Mouse (Mus musculus) kidney, embryonic 15.5 days (tissue): ENCODE data around the gene Pcolce. TPM values are rescaled to one million over a fixed set of nuclear protein-coding genes. Genes with fewer than 3 reads are reported as not detected.
"Not testable (repeated sequence)": the region's sequence is repeated elsewhere in the genome, so short reads cannot be mapped to it uniquely, and the experiment has no call there.

ENCODE experiments used
- ATAC-seq: fragments of 200-750 bp; cut with Nextera tagmentation; replicated peaks from 2 replicates; pipeline ENCODE4 v1.8.0; 2017; ENCODE audit warnings: moderate TSS enrichment; ENCODE audit not compliant: low FRiP score
- H3K27ac ChIP-seq: fragments of 300-500 bp; sonication (generic); 2 replicates; pipeline ENCODE4 v1.5.1; 2015; ENCODE audit warnings: mild to moderate bottlenecking, inconsistent platforms
- H3K27me3 ChIP-seq: fragments of 300-500 bp; sonication (generic); 2 replicates; pipeline ENCODE4 v1.6.1; 2015; ENCODE audit warnings: inconsistent platforms
- H3K36me3 ChIP-seq: fragments of 300-500 bp; sonication (generic); 2 replicates; pipeline ENCODE4 v1.6.1; 2015; ENCODE audit warnings: inconsistent platforms
- H3K4me1 ChIP-seq: fragments of 300-500 bp; sonication (generic); 2 replicates; pipeline ENCODE4 v1.6.1; 2015; ENCODE audit warnings: inconsistent platforms
- H3K4me2 ChIP-seq: fragments of 300-500 bp; sonication (generic); 2 replicates; pipeline ENCODE4 v1.6.1; 2015; ENCODE audit warnings: moderate library complexity, mild to moderate bottlenecking, inconsistent platforms
- H3K4me3 ChIP-seq: fragments of 300-500 bp; sonication (generic); replicated peaks from 2 replicates; pipeline ENCODE4 v1.5.1; 2015; ENCODE audit warnings: mild to moderate bottlenecking, inconsistent platforms
- H3K9ac ChIP-seq: fragments of 300-500 bp; sonication (generic); 2 replicates; pipeline ENCODE4 v1.6.1; 2015; ENCODE audit warnings: mild to moderate bottlenecking, inconsistent platforms
- H3K9me3 ChIP-seq: fragments of 300-500 bp; sonication (generic); replicated peaks from 2 replicates; pipeline ENCODE4 v1.6.1; 2016; ENCODE audit warnings: inconsistent platforms
- WGBS: fragments of 180-500 bp; shearing (Covaris S2); methylation state at CpG from one replicate; pipeline ENCODE4 v1.1.7; 2015; ENCODE audit warnings: mixed read lengths; 5-methylcytosine and 5-hydroxymethylcytosine counted together
- polyA plus RNA-seq: library from polyadenylated mRNA; unstranded; fragments of >200 nt; fragmentation: Nextera tagmentation; extraction: Ambion mirVana; gene quantifications from 2 replicates; pipeline ENCODE4 v1.2.1, GENCODE M21; 2015

Pcolce gene
- polyA plus RNA-seq, 1 experiment from 2014 or later: 139 TPM

- WGBS: 0% methylated on average over 46 of the region's 46 CpGs
- Histone ChIP-seq H3K9me3 (no peaks in the 10 kb centered on the region), H3K36me3 (peaks cover 13% of the 10 kb centered on the region), H3K27ac (peak within 1 kb of the TSS; percentile 99), H3K4me2 (peak within 1 kb of the TSS; percentile 79), H3K27me3 (no peaks in the 10 kb centered on the region), H3K4me3 (peak within 1 kb of the TSS; percentile 82), H3K9ac (peak within 1 kb of the TSS; percentile 80), H3K4me1 (peaks cover 60% of the 10 kb centered on the region)
- peak; percentile 96 for ATAC-seq
These were observed 15.1 kb upstream of the Pcolce start, which contains the start of the genes Fbxo24, Lrch4 and Gm20605 for GRCm38 (mm10) chr5:137628498-137629305. Gene Fbxo24 (minus strand): TSS chr5:137629002. Gene Lrch4 (plus strand): TSS chr5:137629121. Gene Gm20605 (plus strand): TSS chr5:137629175.

DNA sequence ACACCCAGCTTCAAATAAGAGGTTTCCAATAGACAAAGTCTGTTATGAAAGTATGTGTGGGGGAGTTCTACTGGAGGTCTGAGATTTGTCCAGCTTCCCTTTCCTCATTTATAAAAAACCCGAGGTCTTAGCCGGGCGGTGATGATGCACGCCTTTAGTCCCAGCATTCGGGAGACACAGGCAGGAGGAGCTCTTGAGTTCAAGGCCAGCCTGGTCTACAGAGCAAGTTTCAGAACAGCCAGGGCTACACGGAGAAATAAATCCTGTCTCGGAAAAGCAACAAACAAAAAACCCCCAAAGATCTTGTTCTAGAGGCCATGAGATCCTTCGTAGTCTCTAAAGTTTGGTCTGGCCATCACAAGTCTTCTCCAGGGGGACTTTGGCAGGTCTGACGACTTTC is 14.4 kb upstream of the Pcolce start:
- Histone ChIP-seq H3K36me3 (peaks cover 7% of the 10 kb centered on the region), H3K27me3 (no peaks in the 10 kb centered on the region), H3K9ac (peak overlapping the region; percentile 59), H3K4me1 (peaks cover 53% of the 10 kb centered on the region), H3K4me2 (peak overlapping the region; percentile 79), H3K9me3 (no peaks in the 10 kb centered on the region), H3K4me3 (peak overlapping the region; percentile 82), H3K27ac (peak overlapping the region; percentile 94)
- under 1% methylated on average over 9 of the region's 9 CpGs for WGBS
- ATAC-seq: no peak

GRCm38 (mm10) chr5:137623937-137624530 is 10.4 kb upstream of the Pcolce start:
- no peak overlapping the region for H3K27ac ChIP-seq
- H3K4me1 ChIP-seq: peaks cover 18% of the 10 kb centered on the region
- H3K9ac ChIP-seq: no peak overlapping the region
- no peak overlapping the region for H3K4me3 ChIP-seq
- no peaks in the 10 kb centered on the region for H3K27me3 ChIP-seq
- no peaks in the 10 kb centered on the region for H3K36me3 ChIP-seq
- H3K9me3 ChIP-seq: no peaks in the 10 kb centered on the region
- WGBS: 85% methylated on average over 11 of the region's 11 CpGs
- no peak for ATAC-seq
- H3K4me2 ChIP-seq: no peak overlapping the region

DNA sequence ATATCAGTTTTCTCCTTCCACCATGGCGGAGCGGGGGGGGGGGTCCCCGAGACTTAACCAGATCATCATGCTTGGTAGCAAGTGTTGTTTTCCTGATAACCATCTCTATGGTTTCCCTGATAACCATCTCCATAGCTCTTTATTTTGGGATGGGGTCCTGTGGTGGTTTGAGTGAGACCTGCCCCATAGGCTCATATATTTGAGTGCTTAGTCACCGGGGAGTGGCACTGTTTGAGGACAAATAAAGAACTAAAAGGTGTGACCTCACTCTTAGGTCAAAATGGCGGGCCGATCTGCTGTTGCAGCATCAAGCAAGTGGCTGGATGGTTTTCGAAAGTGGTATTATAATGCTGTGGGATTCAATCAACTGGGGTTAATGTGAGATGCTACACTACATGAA is 1.8 kb upstream of the Pcolce start:
- no peak overlapping the region for H3K27ac ChIP-seq
- peaks cover 36% of the 10 kb centered on the region for H3K4me1 ChIP-seq
- H3K4me2 ChIP-seq: no peak overlapping the region
- no peak for ATAC-seq
- H3K9ac ChIP-seq: no peak overlapping the region
- H3K36me3 ChIP-seq: no peaks in the 10 kb centered on the region
- 89% methylated on average over 7 of the region's 7 CpGs for WGBS
- H3K9me3 ChIP-seq: no peaks in the 10 kb centered on the region
- H3K27me3 ChIP-seq: 0 out of 2 replicates have a peak, but pooled peaks cover 4% of the 10 kb centered on the region
- H3K4me3 ChIP-seq: no peak overlapping the region

- 94% methylated on average over 2 of the region's 2 CpGs for WGBS
- not testable (repeated sequence) for ATAC-seq, H3K36me3 ChIP-seq
These were observed 1.3 kb upstream of the Pcolce start for GRCm38 (mm10) chr5:137614921-137615320.

DNA sequence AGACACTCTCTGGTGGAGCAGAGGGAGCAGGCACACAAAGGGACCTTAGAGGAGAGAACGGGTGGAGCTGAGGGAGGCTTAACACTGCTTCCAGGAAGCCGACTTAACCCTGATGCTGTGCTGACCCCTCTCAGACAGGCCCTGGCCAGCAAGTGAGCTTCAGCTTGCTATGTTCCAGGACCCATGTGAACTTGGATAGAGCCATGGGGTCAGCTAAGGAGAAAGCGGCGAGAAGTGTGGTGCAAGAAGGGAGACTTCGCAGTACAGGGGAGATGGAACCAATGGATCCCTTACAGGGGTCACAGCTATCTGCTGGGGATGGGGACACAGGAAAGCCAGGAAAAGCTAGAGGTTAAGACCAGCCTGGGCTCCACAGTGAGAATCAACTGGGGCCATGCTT is 508 bp downstream of the Pcolce start:
- H3K9me3 ChIP-seq: no peaks in the 10 kb centered on the region
- H3K4me3 ChIP-seq: no peak overlapping the region
- 70% methylated on average over 5 of the region's 5 CpGs for WGBS
- H3K4me2 ChIP-seq: no peak overlapping the region
- peak overlapping the region; percentile 56; the same call in 1 of the 2 replicates for H3K27ac ChIP-seq
- H3K9ac ChIP-seq: no peak overlapping the region
- no peaks in the 10 kb centered on the region for H3K36me3 ChIP-seq
- 0 out of 2 replicates have a peak, but pooled peaks cover 4% of the 10 kb centered on the region for H3K27me3 ChIP-seq
- ATAC-seq: no peak
- peaks cover 57% of the 10 kb centered on the region for H3K4me1 ChIP-seq

More at GRCm38 (mm10) chr5:137614921-137615320, 1.3 kb upstream of the Pcolce start:
- H3K9me3 ChIP-seq, H3K9ac ChIP-seq, H3K4me2 ChIP-seq, H3K4me3 ChIP-seq, H3K27ac ChIP-seq, H3K27me3 ChIP-seq: not testable (repeated sequence)
- H3K4me1 ChIP-seq: peaks cover 40% of the 10 kb centered on the region

- Histone ChIP-seq H3K27me3 (no peaks in the 10 kb centered on the region), H3K9me3 (no peaks in the 10 kb centered on the region), H3K4me1 (peaks cover 62% of the 10 kb centered on the region), H3K36me3 (peaks cover 12% of the 10 kb centered on the region), H3K27ac (peak overlapping the region; percentile 96), H3K4me3 (peak overlapping the region; percentile 43), H3K9ac (peak overlapping the region; percentile 31), H3K4me2 (peak overlapping the region; percentile 56)
- ATAC-seq: peak; percentile 67
- WGBS: 3% methylated on average over 6 of the region's 6 CpGs
These were observed 2.4 kb downstream of the Pcolce start for GRCm38 (mm10) chr5:137611245-137611602.

- 10% methylated on average over 12 of the region's 12 CpGs for WGBS
These were observed 2.9 kb downstream of the Pcolce start for GRCm38 (mm10) chr5:137610548-137611244.

GRCm38 (mm10) chr5:137610056-137610455 is 3.5 kb downstream of the Pcolce start:
- H3K4me3 ChIP-seq: peak overlapping the region; percentile 43
- peak overlapping the region; percentile 56 for H3K4me2 ChIP-seq
- peaks cover 24% of the 10 kb centered on the region for H3K36me3 ChIP-seq
- peak overlapping the region; percentile 96 for H3K27ac ChIP-seq
- peak overlapping the region; percentile 31; the same call in 1 of the 2 replicates for H3K9ac ChIP-seq
- 52% methylated on average over 4 of the region's 4 CpGs for WGBS
- H3K27me3 ChIP-seq: no peaks in the 10 kb centered on the region
- H3K4me1 ChIP-seq: peaks cover 62% of the 10 kb centered on the region
- no peak for ATAC-seq
- no peaks in the 10 kb centered on the region for H3K9me3 ChIP-seq

More at GRCm38 (mm10) chr5:137610548-137611244, 2.9 kb downstream of the Pcolce start:
- Histone ChIP-seq H3K27me3 (no peaks in the 10 kb centered on the region), H3K27ac (peak overlapping the region; percentile 96), H3K9ac (peak overlapping the region; percentile 31), H3K4me2 (peak overlapping the region; percentile 56), H3K4me3 (peak overlapping the region; percentile 43), H3K9me3 (no peaks in the 10 kb centered on the region), H3K36me3 (peaks cover 18% of the 10 kb centered on the region), H3K4me1 (peaks cover 62% of the 10 kb centered on the region)
- peak; percentile 57 for ATAC-seq

DNA sequence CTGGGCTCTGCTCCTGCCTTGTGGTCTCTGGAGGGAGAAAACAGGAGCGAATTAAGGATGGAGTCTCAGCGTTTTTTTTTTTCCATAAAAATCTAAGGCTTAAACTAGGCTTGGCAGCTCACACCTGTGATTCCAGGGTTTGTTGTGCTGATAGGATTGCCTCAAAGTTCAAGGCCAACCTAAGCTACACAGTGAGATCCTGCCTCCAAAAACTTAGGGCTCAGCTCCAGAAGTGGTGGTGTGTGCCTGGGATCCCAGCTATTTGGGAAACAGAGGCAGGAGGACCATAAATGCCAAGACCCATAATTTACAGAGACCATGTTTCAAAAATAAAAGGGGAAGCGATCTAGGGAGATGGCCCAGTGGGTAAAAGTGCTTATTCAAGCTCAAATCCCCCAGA is 4.3 kb downstream of the Pcolce start:
- ATAC-seq: no peak
- 56% methylated on average over 3 of the region's 3 CpGs for WGBS
- peak overlapping the region; percentile 43 for H3K4me3 ChIP-seq
- H3K4me1 ChIP-seq: peaks cover 62% of the 10 kb centered on the region
- H3K9ac ChIP-seq: no peak overlapping the region; the same call in 1 of the 2 replicates
- no peak overlapping the region for H3K27ac ChIP-seq
- H3K27me3 ChIP-seq: no peaks in the 10 kb centered on the region
- H3K9me3 ChIP-seq: no peaks in the 10 kb centered on the region
- peaks cover 28% of the 10 kb centered on the region for H3K36me3 ChIP-seq
- peak overlapping the region; percentile 56 for H3K4me2 ChIP-seq

GRCm38 (mm10) chr5:137608654-137609190 is 4.9 kb downstream of the Pcolce start:
- Histone ChIP-seq H3K4me2 (peak overlapping the region; percentile 56), H3K4me1 (peaks cover 64% of the 10 kb centered on the region)
- no peak for ATAC-seq

More at GRCm38 (mm10) chr5:137608654-137609190, 4.9 kb downstream of the Pcolce start:
- Histone ChIP-seq H3K4me3 (peak overlapping the region; percentile 43), H3K27ac (no peak overlapping the region), H3K27me3 (no peaks in the 10 kb centered on the region), H3K9me3 (no peaks in the 10 kb centered on the region), H3K36me3 (peaks cover 28% of the 10 kb centered on the region), H3K9ac (peak overlapping the region; percentile 22; the same call in 1 of the 2 replicates)
- WGBS: 14% methylated on average over 23 of the region's 23 CpGs
